Mouse (Mus musculus) kidney, adult 2 months (tissue): Measurements from ENCODE around the gene Lrrc73.

ENCODE experiments used
- CTCF ChIP-seq: fragments of 200-500 bp; conservative IDR thresholded peaks from 2 replicates; pipeline ENCODE4 v1.5.1; 2011; ENCODE audit warnings: low read depth, mild to moderate bottlenecking, control low read depth, low read length, moderate library complexity, mixed read lengths; ENCODE audit not compliant: insufficient read depth, insufficient read length
- POLR2A ChIP-seq: fragments of 200-500 bp; IDR thresholded peaks from one replicate; pipeline ENCODE4 v1.6.1; 2011; ENCODE audit warnings: low read depth, low read length, control low read depth

DNA sequence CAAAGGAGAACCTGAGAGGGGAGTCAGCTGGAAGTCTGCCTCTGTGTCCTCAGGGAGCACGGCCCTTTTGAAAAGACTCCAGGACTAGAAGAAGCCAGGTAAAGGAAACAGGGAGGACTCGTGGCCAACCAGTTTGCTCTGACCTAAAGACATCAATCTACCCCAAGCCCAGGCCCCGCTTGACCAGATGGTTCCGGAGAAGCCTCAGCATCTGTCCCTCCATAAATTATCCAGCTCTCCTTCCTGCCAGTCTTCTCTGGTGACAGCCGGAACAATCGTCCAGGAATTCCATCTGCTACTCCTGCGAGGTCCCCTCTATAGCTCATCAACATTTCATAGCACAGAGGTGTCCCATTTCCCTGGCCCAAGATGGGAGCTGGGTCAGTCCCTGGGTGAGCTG lies 31.3 kb downstream of the Lrrc73 start:
- TF ChIP-seq CTCF (no peak), POLR2A (no peak)
